Mouse (Mus musculus) heart, embryonic 16.5 days (tissue): Measurements from ENCODE around the gene Cfap99. TPM values are rescaled to one million over a fixed set of nuclear protein-coding genes. Genes with fewer than 3 reads are reported as not detected.

Experiments
- ATAC-seq: fragments of 200-750 bp; cut with Nextera tagmentation; replicated peaks from 2 replicates; pipeline ENCODE4 v1.8.0; 2017; ENCODE audit warnings: moderate number of reproducible peaks; ENCODE audit not compliant: insufficient read depth, low FRiP score; ENCODE audit errors: extremely low read depth
- H3K27ac ChIP-seq: fragments of 300-500 bp; sonication (generic); 2 replicates; pipeline ENCODE4 v1.5.1; 2014; ENCODE audit warnings: mild to moderate bottlenecking, low read length, control low read depth, moderate library complexity
- H3K27me3 ChIP-seq: fragments of 300-500 bp; sonication (generic); 2 replicates; pipeline ENCODE4 v1.6.1; 2014; ENCODE audit warnings: low read length, mixed read lengths; ENCODE audit not compliant: control insufficient read depth, insufficient read depth
- H3K36me3 ChIP-seq: fragments of 300-500 bp; sonication (generic); 2 replicates; pipeline ENCODE4 v1.6.1; 2014; ENCODE audit not compliant: control insufficient read depth, insufficient read depth
- H3K4me1 ChIP-seq: fragments of 300-500 bp; sonication (generic); 2 replicates; pipeline ENCODE4 v1.6.1; 2014; ENCODE audit warnings: low read length, mixed read lengths; ENCODE audit not compliant: control insufficient read depth, insufficient read depth
- H3K4me2 ChIP-seq: fragments of 300-500 bp; sonication (generic); 2 replicates; pipeline ENCODE4 v1.6.1; 2014; ENCODE audit warnings: low read depth, mild to moderate bottlenecking, control low read depth, low read length
- H3K4me3 ChIP-seq: fragments of 300-500 bp; sonication (generic); 2 replicates; pipeline ENCODE4 v1.5.1; 2014; ENCODE audit warnings: mild to moderate bottlenecking, control low read depth, low read length
- H3K9ac ChIP-seq: fragments of 300-500 bp; sonication (generic); 2 replicates; pipeline ENCODE4 v1.6.1; 2014; ENCODE audit warnings: low read length, control low read depth
- H3K9me3 ChIP-seq: fragments of 300-500 bp; sonication (generic); replicated peaks from 2 replicates; pipeline ENCODE4 v1.6.1; 2016; ENCODE audit warnings: low read length; ENCODE audit not compliant: control insufficient read depth
- WGBS: fragments of 180-500 bp; shearing (Covaris S2); extraction: QIAGEN DNeasy Blood & Tissue Kit; methylation state at CpG from one replicate; pipeline ENCODE4 v1.1.7; 2014; 5-methylcytosine and 5-hydroxymethylcytosine counted together
- polyA plus RNA-seq: library from polyadenylated mRNA; unstranded; fragments of >200 nt; fragmentation: Nextera tagmentation; extraction: Ambion mirVana; gene quantifications from 2 replicates; pipeline ENCODE4 v1.2.1, GENCODE M21; 2015

Gene Cfap99
- polyA plus RNA-seq, 1 experiment from 2014 or later, result 0.08 TPM

DNA sequence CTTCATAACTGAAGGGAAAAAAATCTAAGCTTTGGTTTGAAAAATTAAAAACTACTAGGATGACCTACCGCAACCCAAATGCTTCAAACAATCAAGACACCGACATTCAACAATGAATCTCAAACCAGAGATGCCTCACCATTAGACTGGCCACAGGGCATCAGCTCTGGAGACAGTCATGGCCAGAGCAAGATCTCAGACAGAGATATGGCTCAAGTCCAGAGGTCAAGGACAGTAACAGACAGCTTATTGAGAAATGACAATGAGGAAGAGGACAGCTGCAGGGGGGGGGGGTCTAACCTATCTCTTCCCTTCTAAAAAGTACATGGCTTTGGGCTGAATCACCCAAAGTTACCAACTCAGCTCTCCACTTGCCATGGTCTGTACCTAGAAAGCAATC is 3.1 kb upstream of the Cfap99 start:
- 80% methylated on average over 2 of the region's 2 CpGs for WGBS
- no peak overlapping the region for H3K9ac ChIP-seq
- H3K36me3 ChIP-seq, result no peaks in the 10 kb centered on the region
- no peaks in the 10 kb centered on the region for H3K9me3 ChIP-seq
- no peak for ATAC-seq
- H3K27me3 ChIP-seq, result peaks cover 43% of the 10 kb centered on the region
- H3K4me1 ChIP-seq, result peaks cover 17% of the 10 kb centered on the region
- H3K4me3 ChIP-seq, result no peak overlapping the region
- no peak overlapping the region for H3K4me2 ChIP-seq
- no peak overlapping the region for H3K27ac ChIP-seq

- Histone ChIP-seq H3K4me2 (peak overlapping the region; percentile 78), H3K4me3 (no peak overlapping the region; the same call in 1 of the 2 replicates), H3K27me3 (peaks cover 48% of the 10 kb centered on the region), H3K27ac (no peak overlapping the region), H3K9ac (no peak overlapping the region), H3K36me3 (no peaks in the 10 kb centered on the region), H3K4me1 (peaks cover 10% of the 10 kb centered on the region), H3K9me3 (no peaks in the 10 kb centered on the region)
- WGBS, result 4% methylated on average over 11 of the region's 11 CpGs
- no peak for ATAC-seq
These were observed 1.9 kb upstream of the Cfap99 start for GRCm38 (mm10) chr5:34286516-34286915.

DNA sequence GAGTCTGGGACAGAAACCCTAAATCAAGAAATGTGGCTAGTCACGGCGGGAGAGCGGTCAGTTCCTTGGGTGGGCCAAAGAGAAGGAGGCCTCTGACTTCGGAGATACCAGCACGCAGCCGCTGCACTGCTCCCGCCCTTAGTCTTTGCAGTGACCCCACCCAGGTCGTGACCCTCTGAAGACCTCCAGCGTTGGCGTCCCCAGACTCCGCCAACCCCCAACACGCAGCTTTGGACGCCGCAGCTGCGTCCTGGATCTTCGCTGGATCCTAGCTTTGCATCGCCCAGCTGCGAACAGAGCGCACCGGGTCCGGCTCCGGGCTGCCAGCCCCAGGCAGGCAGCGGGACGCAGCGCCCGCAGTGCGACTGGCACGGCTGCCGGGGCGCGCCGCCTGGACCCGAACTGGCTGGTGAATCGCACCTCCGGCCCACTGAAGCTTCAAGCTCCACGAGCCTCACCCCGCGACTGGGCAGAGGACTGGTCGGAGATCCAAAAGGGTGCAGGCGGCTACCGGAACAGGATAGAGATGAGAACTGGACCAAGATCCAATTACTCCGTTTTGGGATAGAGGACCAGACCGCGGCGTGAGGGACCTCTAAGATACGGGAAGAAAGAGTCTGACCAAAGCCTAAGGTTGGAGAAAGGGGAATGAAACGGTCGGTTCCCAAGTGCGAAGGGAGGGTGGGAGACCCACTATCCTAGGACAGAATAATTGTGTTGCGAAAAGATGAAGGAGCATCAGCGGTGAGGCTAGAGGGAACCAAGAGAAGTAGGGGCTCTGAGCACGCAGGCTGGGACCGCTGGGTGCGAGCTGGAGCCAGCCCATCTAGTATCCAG is 1.2 kb upstream of the Cfap99 start:
- no peak for ATAC-seq

DNA sequence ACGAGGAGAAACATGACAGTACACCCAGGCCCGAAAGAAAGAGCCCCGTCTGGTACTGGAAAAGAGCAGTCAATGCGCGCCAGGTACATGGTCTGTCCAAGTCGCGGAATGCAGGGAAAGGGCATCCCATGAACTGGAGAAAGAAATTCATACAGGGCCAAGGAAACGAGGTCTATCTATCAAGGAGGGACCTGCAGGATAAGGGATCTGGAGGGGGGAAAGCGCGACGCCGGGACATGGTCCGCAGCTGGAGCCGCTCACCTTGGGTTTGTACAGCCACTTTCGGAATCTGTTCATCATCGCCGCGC is 608 bp upstream of the Cfap99 start:
- Histone ChIP-seq H3K27ac (no peak overlapping the region), H3K9me3 (no peaks in the 10 kb centered on the region), H3K4me1 (peaks cover 10% of the 10 kb centered on the region), H3K27me3 (peaks cover 48% of the 10 kb centered on the region), H3K9ac (no peak overlapping the region; the same call in 1 of the 2 replicates), H3K4me2 (peak overlapping the region; percentile 78), H3K36me3 (no peaks in the 10 kb centered on the region), H3K4me3 (peak overlapping the region; percentile 64)
- WGBS, result 1% methylated on average over 18 of the region's 18 CpGs
- no peak for ATAC-seq

More for the DNA sequence above, 1.2 kb upstream of the Cfap99 start:
- Histone ChIP-seq H3K4me2 (peak overlapping the region; percentile 78), H3K9ac (no peak overlapping the region), H3K36me3 (no peaks in the 10 kb centered on the region), H3K4me1 (peaks cover 10% of the 10 kb centered on the region), H3K27ac (no peak overlapping the region), H3K9me3 (no peaks in the 10 kb centered on the region), H3K4me3 (peak overlapping the region; percentile 64), H3K27me3 (peaks cover 48% of the 10 kb centered on the region)
- WGBS, result 2% methylated on average over 54 of the region's 54 CpGs

DNA sequence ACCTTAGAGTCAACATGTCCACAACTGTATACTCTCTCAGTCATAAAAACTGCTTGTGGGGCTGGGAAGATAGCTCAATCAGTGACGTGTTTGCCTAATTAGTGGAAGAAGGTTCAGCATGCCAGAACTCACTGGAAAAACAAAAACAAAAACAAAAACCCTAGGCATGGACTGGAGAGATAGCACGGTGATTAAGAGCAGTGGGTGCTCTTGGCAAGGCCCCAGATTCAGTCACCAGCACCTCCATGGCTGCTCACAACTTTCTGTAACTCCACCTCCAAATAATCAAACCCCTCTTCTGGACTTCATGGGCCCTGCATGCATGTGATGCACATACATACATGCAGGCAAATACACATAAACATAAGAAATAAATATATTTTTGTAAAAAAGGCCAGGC is 886 bp downstream of the Cfap99 start:
- H3K27me3 ChIP-seq, result peaks cover 48% of the 10 kb centered on the region
- H3K27ac ChIP-seq, result no peak overlapping the region
- no peak overlapping the region for H3K9ac ChIP-seq
- no peak overlapping the region for H3K4me2 ChIP-seq
- no peak overlapping the region for H3K4me3 ChIP-seq
- no peak for ATAC-seq
- H3K9me3 ChIP-seq, result no peaks in the 10 kb centered on the region
- WGBS, result 57% methylated on average over 2 of the region's 2 CpGs
- no peaks in the 10 kb centered on the region for H3K36me3 ChIP-seq
- H3K4me1 ChIP-seq, result peaks cover 10% of the 10 kb centered on the region

GRCm38 (mm10) chr5:34293363-34293762 is 5.0 kb downstream of the Cfap99 start:
- H3K4me3 ChIP-seq, result no peak overlapping the region
- H3K36me3 ChIP-seq, result no peaks in the 10 kb centered on the region
- H3K27ac ChIP-seq, result no peak overlapping the region
- peaks cover 27% of the 10 kb centered on the region for H3K27me3 ChIP-seq
- peaks cover 9% of the 10 kb centered on the region for H3K4me1 ChIP-seq
- no peaks in the 10 kb centered on the region for H3K9me3 ChIP-seq
- H3K4me2 ChIP-seq, result no peak overlapping the region
- WGBS, result 78% methylated on average over 6 of the region's 6 CpGs
- H3K9ac ChIP-seq, result no peak overlapping the region
- no peak for ATAC-seq

DNA sequence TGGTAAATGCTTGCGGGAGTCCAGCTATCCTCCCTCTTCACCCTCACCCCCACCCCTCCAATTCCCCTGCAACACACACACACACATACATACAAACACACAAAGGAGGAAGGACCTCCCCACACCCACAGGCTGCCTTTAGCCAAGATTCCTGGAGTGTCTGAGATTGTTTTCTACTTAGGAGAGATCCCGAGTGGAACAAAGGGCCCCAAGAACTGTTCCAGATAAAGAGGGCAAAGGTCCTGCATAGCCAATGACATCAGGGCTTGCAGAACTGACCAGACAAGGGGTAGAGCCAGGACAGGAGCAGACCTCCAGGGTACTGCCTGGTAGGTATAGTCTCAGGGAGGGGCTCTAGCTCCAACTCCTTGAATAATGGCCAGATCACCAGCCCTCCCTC is 6.3 kb downstream of the Cfap99 start:
- H3K27me3 ChIP-seq, result peaks cover 21% of the 10 kb centered on the region
- H3K4me2 ChIP-seq, result no peak overlapping the region
- no peak overlapping the region for H3K9ac ChIP-seq
- peaks cover 9% of the 10 kb centered on the region for H3K4me1 ChIP-seq
- H3K27ac ChIP-seq, result no peak overlapping the region
- no peaks in the 10 kb centered on the region for H3K36me3 ChIP-seq
- 20% methylated on average over 2 of the region's 2 CpGs for WGBS
- peak; percentile 55; the same call in 1 of the 2 replicates for ATAC-seq
- no peaks in the 10 kb centered on the region for H3K9me3 ChIP-seq
- no peak overlapping the region for H3K4me3 ChIP-seq

- WGBS, result 75% methylated on average over 2 of the region's 2 CpGs
- H3K4me3 ChIP-seq, result no peak overlapping the region
- no peak overlapping the region for H3K9ac ChIP-seq
- no peak for ATAC-seq
- H3K9me3 ChIP-seq, result no peaks in the 10 kb centered on the region
- peaks cover 17% of the 10 kb centered on the region for H3K27me3 ChIP-seq
- H3K4me2 ChIP-seq, result no peak overlapping the region
- H3K4me1 ChIP-seq, result peaks cover 9% of the 10 kb centered on the region
- H3K36me3 ChIP-seq, result no peaks in the 10 kb centered on the region
- H3K27ac ChIP-seq, result no peak overlapping the region
These were observed 6.7 kb downstream of the Cfap99 start for GRCm38 (mm10) chr5:34295141-34295540.

DNA sequence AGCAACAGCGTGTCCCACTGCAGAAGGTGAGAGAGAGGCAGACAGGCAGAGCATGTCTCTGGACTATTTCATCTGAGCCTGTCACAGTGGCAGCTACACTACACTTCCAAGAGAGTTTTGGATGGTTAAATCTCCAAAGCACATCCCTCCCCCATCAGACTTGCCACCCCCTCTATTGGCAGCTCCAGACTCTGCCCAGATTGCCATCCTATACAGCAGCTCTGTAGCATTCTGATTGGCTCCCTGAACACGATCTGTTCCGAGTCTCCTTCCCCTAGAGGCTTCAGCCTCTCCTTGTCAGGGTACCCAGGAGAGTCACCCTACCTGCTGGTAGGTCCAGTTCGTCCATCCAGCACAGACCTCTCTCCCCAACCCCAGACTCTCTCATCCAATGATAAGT is 9.7 kb downstream of the Cfap99 start:
- H3K9ac ChIP-seq, result no peak overlapping the region
- no peaks in the 10 kb centered on the region for H3K36me3 ChIP-seq
- no peak overlapping the region for H3K27ac ChIP-seq
- no peak overlapping the region for H3K4me2 ChIP-seq
- H3K27me3 ChIP-seq, result peaks cover 11% of the 10 kb centered on the region
- peaks cover 9% of the 10 kb centered on the region for H3K4me1 ChIP-seq
- H3K4me3 ChIP-seq, result no peak overlapping the region
- no peak for ATAC-seq
- no peaks in the 10 kb centered on the region for H3K9me3 ChIP-seq
- 40% methylated on average over 4 of the region's 4 CpGs for WGBS
